Mouse (Mus musculus) cerebral cortex, adult 2 months (tissue): ENCODE data around the gene 4930444G20Rik.

ENCODE experiments used
- WGBS: fragments of 180-500 bp; shearing (Covaris S2); methylation state at CpG from one replicate; pipeline ENCODE4 v1.1.7; 2018; 5-methylcytosine and 5-hydroxymethylcytosine counted together

4930444G20Rik gene

GRCm38 (mm10) chr10:22067979-22068378 is at the start of gene 4930444G20Rik:
Gene 4930444G20Rik, minus strand, starts transcription at chr10:22068079.
- 96% methylated on average over 7 of the region's 7 CpGs for WGBS

GRCm38 (mm10) chr10:22074531-22074930 is 6.7 kb upstream of the 4930444G20Rik start:
- WGBS: 96% methylated on average over 2 of the region's 2 CpGs

- WGBS: 67% methylated on average over 2 of the region's 2 CpGs
Measured at GRCm38 (mm10) chr10:22072739-22073138, 4.9 kb upstream of the 4930444G20Rik start.

- WGBS: 68% methylated on average over 4 of the region's 4 CpGs
Measured at GRCm38 (mm10) chr10:22070576-22070975, 2.7 kb upstream of the 4930444G20Rik start.

GRCm38 (mm10) chr10:22070168-22070567 is 2.3 kb upstream of the 4930444G20Rik start:
- WGBS: 90% methylated on average over 2 of the region's 2 CpGs

- 82% methylated on average over 2 of the region's 2 CpGs for WGBS
Measured at GRCm38 (mm10) chr10:22059415-22059814, 8.5 kb downstream of the 4930444G20Rik start.

- 11% methylated on average over 12 of the region's 12 CpGs for WGBS
Measured at GRCm38 (mm10) chr10:22059026-22059325, 8.9 kb downstream of the 4930444G20Rik start.

GRCm38 (mm10) chr10:22058218-22059025 is 9.5 kb downstream of the 4930444G20Rik start:
- 8% methylated on average over 41 of the region's 41 CpGs for WGBS

- 13% methylated on average over 3 of the region's 3 CpGs for WGBS
Measured at GRCm38 (mm10) chr10:22036256-22036655, 31.6 kb downstream of the 4930444G20Rik start.

GRCm38 (mm10) chr10:22034303-22034702 is 33.6 kb downstream of the 4930444G20Rik start:
- 9% methylated on average over 9 of the region's 9 CpGs for WGBS

- WGBS: 92% methylated on average over 4 of the region's 4 CpGs
Measured at GRCm38 (mm10) chr10:22018618-22019017, 49.3 kb downstream of the 4930444G20Rik start.

- 50% methylated on average over 16 of the region's 16 CpGs for WGBS
Measured at GRCm38 (mm10) chr10:22017469-22018159, 50.3 kb downstream of the 4930444G20Rik start.
